Mouse (Mus musculus): ENCODE results near the gene Tmem56.

Tmem56 gene

DNA sequence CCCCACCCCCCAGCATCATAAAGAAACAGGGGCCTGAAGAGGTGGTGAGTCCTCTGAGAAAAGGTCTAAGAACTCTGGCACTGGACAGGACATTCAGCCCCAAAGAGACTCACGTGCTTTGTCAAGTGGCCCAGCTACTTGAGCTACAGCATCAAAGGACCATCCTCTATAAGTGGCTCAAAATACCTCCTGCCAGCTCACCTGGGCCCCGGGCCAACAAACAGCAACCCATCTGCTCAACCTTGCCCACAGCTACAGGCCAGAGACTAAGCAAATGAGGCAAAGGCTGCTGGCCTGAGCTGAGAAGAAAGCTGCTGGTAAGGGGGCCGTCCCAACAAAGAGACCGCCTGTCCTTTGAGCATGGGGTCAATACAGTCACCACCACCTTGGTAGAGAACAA lies 5.3 kb downstream of the Tmem56 start:
- DNase-seq (ENCODE audit: low read depth, low spot score), result no peak

DNA sequence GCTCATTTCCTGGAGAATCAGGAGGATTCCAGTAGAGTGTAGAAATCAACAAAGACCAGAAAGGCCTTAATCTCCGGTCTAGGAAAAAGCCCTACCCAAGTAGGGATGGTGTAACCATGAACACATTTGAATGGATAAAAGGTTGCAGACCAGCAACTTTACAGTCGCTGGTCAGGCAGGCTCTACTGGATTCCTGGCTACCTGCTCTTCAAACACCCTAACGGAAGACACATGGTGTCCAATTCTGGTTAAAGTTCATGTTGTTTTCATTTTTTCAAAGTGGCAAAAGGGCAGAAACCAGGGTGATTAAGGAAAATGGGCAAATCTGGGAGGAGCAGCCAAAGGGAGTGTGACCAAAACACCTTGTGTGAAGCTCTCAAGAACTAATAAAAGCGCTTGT lies 5.9 kb downstream of the Tmem56 start:
- no peak for DNase-seq (ENCODE audit: low read depth, low spot score)

DNA sequence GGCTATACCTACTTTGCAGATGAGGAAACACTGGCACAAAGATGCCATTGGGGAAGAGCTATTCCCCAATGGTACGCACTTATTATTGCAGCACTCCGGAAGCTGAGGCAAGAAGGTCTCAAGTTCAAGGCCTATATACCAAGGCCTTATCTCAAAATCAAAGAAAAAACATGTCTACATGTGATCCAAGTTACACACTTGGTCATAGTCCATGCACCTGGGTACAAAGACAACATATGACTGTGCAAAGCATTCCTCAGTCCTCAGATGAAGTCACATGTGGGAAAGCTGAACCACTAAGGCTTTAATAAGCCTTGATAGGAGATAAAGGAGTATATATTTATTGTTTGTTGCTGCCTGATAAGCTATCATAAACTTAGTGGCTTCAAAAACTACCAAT lies 8.9 kb downstream of the Tmem56 start:
- no peak for DNase-seq (ENCODE audit: low read depth, low spot score)

DNA sequence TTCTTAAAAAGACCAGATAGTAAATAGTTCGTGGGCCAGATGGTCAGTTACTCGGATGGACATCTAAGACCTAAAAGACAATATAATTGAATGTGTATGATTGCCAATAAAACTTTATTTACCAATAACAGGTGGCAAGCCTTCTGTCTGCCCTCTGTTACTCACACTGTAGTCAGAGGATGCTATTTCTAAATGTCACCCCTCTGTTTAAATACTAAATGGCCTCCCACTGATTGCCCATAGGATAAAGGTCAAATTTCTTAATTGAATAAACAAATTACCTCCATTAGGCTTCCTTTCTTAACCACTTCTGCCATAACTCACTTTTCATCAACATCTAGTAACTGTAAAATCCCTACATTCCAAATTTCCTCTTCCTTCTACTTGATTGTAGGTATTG lies 10.3 kb downstream of the Tmem56 start:
- no peak for DNase-seq (ENCODE audit: low read depth, low spot score)

DNA sequence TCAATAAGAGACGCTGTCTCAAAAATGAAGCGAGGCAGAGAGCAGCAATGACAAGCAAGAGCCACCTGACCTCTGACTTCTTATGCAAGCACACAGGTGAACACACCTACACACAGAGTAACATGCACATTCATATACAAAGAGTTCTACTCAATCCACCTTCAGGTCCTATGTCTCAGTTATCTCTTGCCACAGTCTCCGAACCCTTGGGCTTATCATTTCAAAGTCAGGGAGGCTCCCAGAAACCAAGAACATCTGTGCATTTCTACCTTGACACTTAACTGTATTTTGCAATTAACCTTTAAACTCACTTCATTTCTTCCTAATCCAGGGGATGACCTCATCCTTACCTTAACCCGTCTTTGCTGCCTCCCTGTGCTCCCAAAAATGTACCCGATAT lies 15.6 kb downstream of the Tmem56 start:
- DNase-seq (ENCODE audit: low read depth, low spot score), result no peak

DNA sequence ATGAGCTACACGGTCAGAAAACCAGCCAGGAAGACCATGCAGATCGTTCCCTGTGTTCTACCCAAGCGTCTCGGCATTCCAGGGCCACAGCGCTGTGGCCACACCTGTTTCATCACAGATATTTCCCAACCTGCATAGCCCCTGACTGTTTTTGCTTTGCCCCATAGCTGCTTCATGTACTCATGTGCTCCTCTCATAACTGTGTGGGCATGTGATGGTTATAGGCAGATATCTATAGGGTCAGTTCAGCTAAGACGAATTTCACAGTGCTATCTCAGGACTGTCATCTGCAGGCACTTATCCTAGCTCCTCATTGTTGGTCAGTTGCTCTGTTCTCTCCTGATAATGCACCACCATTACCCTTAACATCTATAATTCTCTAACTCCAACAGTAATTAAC lies 18.7 kb downstream of the Tmem56 start:
- no peak for DNase-seq (ENCODE audit: low read depth, low spot score)

DNA sequence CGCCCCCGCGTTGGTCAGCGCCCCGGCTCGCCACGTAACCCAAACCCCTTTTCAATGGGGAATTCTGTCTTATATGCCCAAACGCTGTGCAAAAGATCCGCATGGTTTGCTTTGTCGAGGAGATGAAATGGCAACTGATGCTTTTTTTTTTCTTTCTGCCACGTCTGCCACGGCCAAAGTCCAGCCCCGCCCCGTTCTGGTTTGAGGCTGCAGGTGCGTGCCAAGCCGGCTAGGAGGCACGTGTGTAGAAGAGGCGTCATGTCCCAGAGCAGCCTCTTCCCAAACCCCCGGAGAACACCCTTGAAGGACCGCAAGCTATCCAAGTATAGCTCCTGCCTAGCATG lies 19.7 kb downstream of the Tmem56 start:
- no peak for DNase-seq (ENCODE audit: low read depth, low spot score)

DNA sequence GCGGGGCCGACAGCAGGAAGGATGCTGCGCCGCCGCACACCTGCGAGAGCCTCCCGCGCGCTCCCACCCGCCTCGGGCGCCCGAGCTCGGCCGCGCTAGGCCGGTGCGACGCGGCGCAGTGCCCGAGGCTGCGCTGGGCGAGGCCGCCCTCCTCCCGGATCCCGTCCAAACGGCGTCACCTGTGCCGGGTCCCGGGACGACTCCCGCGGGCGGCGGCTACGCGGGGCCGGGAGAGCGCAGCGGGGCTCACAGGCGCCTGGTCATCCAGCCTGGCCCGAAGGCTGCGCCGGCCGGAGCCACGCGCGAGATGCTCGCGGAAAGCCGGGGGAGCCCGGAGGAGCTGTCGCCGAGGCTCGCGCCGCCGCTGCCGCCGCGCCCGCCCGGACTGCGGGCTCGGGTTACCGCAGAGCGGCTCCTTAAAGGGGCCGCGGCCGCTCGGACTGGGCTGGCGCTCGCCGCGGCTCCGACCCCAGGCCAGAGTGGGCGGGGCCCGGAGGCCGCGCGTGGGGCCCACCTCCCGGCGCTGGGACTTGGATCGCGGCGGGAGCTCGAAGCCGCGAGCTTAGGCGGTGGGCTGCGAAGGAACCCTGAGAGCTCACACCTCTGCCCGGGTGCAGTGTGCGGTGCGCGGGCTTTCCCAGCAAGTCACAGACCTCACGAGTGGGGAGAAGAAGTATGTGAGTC lies 20.2 kb downstream of the Tmem56 start:
- no peak for DNase-seq (ENCODE audit: low read depth, low spot score)

DNA sequence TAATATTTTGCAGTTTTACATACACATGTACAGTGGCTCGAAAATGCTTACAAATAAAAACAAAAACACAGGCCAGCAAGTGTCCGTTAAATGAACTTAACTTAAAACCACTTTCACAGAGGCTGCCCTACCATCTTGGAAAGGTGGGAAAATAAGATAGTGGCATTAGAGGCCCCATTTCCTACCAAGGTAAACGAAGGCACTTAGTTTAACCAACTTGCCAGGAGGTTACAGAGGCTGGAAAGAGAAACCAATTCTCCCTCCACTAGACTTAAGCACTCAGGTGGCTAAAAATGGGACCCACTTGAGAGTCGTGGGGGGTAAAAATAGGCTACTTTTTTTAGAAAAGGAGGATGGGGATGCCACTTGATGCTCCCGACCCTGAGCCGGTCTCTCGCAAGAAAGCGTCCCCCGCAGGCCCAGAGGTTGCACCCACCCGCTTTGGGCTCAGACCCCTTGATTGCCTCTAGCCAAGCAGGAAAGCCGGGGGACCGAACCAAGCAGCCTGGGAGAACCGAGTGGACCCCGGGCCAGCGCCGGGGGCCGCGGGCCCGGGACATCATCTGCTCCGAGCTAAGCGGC lies 20.9 kb downstream of the Tmem56 start:
- DNase-seq (ENCODE audit: low read depth, low spot score), result no peak

DNA sequence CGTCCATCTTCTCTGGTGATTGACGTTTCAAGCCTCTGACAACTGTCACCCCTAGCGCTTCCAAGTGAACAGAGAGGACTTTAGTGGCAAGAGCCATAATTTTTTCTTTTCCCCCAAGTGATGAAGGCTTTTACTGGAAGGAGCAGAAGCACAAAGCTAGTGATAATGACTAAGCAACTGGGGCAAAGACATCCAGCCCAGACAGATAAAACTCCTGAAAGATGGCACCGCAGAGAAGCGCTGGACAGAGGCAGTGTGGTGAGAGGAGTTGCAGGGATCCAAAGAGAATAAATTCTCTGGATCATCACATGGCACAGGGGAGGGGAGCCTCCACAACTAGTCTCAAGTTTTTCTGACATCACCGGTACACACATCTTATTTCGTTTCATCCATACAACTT lies 21.6 kb downstream of the Tmem56 start:
- no peak for DNase-seq (ENCODE audit: low read depth, low spot score)

DNA sequence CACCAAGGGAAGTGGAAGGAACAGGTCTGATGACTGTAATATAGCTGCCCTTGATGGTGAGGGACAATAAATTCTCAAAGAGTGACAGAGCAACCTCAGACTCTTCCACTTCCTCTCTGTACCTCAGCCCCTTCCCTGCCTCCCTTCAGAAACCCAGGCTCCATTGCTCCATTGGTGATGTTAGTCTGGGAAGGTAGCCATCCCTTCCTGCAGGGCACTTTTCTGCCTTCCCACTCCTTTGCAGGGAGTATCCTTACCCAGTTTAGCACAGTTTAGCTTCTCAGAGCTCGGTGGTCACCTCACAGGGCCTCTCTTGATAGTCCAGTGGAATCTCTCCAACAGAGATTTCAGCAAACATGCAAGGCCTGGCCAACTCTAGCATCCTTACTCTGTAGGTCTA lies 22.1 kb downstream of the Tmem56 start:
- no peak for DNase-seq (ENCODE audit: low read depth, low spot score)

DNA sequence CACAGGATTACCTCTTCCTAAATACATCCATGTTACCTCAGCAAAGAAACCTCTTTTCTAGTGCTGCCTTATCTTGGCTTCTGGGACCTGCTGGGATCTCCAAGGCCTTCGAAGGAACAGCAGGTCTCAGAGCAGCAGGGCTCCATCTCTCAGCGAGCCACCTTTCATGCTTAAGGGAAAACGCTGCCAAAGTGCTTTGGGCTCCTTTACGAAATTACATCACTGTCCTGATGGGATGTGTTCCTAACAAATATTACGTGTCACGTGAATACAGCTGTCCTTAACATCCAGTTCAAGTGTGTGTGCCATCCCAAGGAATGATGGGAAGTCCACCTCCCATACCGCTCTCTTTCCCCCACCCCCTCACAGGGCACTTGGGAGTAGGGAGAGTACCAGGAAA lies 22.9 kb downstream of the Tmem56 start:
- DNase-seq (ENCODE audit: low read depth, low spot score), result no peak

DNA sequence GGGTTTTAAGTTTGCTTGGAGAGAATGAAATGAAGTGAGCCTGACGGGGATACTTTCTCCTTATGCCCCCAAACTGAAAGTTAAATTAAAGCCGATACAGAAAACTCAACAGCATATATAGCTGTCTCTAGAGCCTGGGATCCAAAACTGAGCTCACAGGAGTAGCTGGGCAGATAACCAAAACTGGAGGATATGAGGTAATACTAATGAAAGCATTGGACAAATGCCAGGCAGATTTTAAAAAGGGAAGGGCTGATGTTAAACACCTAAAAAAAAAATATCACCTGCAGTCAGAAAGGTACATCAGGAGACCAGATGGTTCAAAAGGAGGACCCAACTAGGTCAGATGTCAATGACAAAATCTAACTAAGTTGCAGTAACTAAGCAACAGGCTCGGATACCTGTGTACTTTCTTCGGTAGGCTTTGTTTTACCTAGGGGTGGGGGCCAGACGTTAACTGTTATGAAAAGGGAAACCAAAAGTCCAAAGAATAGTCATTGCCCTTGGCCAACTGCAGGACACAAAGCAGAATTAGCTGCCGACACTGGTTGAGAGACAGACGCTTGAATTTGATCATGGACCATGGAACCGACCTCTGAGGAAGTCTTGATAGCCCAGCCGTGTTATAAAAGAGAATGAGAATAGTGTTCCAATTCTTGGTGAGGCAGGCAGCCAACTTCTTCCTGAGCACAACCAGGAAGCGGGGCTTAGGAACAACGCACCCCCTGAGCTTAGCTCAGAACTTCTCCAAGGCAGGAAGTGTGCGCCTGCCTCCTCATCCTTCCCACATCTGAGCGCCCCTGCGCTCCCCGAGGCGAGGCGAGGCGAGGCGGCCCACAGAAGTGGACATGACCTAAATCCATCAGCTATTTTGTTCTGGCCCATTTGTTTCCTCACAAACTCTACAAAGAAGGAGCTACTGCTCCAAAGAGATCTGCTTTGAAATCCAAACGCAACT lies 24.1 kb downstream of the Tmem56 start:
- no peak for DNase-seq (ENCODE audit: low read depth, low spot score)

DNA sequence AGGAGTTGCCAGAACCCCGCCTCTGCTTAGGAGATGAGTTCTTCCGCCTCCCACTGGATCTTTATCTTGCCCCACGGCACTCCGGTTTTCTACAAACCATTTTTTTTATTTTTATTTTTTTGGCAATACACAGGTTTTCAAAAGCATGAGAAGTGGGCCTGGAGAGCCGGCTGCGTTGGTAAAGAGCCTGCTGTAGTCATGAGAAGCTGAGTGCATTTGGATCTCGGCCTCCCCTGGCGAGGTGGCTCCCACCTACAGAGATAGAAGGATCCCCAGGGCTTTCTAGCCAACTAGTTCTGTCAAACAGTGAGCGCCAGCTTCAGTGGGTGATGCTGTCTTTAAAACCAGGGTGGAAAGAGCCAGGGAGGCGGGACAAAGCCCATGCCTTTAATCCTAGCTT lies 25.5 kb downstream of the Tmem56 start:
- DNase-seq (ENCODE audit: low read depth, low spot score), result no peak

DNA sequence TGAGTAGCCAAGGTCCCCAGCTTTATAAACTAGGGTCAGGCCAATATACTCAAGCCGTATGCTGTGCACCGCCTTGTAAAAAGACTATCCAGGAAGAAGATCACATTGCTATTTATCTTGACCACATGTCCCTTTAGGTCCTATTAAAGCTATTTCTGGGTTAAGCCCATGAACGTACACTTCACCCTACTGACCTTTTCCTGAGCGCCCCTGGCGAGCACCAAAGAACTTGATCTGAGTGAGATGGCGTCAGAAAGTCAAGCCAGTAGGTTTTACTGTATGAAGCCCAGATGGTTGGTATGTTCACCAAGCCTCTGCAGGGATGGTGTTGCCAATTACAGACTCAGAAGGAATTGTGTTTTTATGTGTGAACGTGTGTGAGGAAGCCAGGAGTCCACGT lies 26.8 kb downstream of the Tmem56 start:
- no peak for DNase-seq (ENCODE audit: low read depth, low spot score)

DNA sequence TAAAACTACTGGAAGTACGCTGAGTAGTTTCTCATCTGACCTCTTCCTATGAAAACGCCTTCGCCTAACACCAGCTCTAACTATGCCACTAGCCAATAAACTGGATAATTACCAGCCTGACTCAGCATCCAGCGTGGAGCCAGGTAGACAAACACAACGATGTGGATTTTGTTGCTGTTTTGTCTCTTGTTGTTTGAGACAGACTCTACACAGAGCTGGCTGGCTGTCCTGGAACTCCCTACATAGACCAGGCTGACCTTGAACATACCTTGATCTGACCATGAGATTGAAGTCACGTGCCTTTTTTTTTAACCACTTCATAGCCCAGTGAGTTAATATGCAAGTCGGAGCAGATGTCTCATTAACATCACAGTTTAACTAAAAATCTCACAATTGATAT lies 27.4 kb downstream of the Tmem56 start:
- DNase-seq (ENCODE audit: low read depth, low spot score), result no peak

DNA sequence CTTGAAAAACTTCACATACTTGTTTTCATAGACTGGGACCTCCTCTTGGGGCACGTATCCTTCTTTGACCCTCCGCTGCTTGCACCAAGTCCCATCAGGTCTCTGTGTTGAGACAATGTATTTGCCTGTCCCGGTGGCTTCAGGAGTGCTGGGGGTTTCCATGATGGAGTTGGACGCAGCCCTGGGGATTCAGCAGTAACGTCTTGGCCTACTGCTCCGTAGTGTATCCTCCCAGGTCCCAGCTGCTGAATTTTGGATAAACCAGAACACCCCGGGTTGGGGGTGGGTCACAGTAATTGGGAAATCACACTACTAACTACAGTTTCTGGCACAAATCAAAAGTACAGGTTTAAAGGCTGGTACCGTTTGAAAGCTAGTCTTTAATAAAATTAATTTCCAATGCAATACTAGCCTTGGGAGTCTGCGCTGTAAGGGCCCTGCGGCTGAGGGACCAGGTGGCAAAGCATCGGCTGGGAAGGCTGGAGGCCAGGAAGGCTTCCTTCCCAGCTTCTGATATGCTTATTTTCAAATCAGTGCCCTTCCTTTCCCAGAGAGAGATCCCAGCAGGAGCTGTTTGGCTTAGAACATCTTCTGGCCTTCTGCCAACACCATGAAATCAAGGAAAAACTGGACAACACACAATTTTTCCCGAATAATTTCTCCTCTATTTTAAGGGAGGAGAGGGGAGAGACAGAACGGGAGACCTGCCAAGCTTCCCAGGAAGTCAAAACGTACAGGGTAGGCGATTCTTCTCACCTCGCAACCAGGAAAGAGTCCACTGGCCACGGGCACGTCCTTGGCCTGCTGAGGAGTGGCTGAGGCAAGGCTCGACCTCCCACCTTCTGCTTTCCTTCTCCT lies 32.1 kb downstream of the Tmem56 start:
- DNase-seq (ENCODE audit: low read depth, low spot score), result no peak

DNA sequence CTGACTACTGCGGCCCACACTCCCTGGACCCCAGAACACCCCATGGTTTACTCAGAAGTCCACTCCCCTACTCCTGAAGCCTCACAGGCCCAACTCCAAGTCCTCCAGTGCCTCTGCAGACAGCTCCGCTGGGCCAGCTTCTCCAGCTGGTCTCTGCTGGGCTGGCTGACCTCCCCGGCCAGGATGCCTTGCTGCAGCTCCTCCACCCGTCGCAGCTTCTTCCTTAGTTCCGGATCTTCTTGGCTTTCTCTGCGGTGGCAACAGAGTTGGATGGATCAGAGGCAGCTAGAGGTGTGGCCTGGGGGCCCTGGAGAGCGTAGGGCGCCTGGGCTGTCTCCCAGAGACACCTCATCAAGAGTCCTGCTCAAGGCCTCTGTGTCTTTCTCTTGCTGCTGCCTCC lies 32.9 kb downstream of the Tmem56 start:
- DNase-seq (ENCODE audit: low read depth, low spot score), result no peak

DNA sequence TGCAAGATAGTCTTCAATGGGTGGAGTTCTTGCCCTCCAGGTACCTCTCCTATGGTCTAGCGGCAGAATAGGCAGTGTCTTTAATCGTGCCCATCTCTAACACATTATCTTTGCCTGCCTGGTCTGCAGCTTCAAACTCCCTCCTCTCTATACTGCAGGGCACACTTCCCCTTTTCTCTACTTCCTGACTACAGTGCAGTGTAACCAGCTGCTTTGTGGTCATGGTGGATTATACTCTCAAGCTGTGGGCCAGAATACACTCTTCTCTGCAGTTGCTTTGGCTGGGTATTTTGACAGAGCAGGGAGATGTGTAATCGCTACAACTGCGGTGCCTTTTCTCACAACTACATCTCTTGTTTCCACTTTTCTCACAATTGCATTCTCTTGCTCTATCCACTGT lies 40.0 kb downstream of the Tmem56 start:
- DNase-seq (ENCODE audit: low read depth, low spot score), result no peak

DNA sequence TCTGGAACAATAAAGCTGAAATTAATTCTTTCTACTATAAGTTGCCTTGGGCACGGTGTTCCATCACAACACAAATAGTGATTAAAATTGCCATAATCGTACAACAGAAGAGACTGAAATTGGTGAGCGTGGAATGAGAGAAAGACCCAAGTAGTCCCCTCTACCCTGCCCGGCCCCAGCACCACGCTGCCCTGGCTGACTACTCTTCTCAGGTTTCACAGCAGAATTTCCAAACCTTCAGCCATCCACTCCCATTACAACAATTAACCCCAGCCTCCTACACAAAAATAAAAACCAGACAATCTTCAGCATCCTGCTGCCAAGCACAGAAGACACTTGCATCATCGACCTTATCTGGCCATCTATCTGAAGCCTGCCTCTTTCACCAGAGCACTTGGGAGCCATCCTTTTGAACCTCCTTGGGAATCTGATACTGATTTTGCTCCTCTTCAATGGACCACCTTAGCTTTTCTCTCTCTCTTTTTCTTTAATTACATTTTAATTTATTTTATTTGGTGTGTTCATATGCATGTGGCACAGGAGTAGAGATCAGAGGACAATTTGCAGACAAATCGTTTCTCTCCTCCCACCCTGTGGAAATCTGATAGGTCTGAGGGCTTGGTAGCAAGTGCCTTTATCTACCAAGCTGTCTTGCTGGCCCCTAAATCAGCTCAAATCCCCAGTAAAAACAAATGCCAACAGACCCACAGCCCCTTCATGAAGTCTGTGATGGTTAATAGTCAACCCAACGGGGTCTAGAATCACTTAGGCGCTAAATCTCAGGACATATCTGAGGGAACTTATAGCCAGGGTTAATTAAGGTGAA lies 40.6 kb downstream of the Tmem56 start:
- no peak for DNase-seq (ENCODE audit: low read depth, low spot score)
